Mouse (Mus musculus) bone marrow, adult 2 months (tissue): ENCODE measurements around the gene Inhbb.

Experiments
- CTCF ChIP-seq: fragments of 200-500 bp; IDR thresholded peaks from 2 replicates; pipeline ENCODE4 v1.5.1; 2011; ENCODE audit warnings: low read length, control low read depth; ENCODE audit not compliant: control insufficient read depth, insufficient read depth
- POLR2A ChIP-seq: fragments of 200-500 bp; IDR thresholded peaks from 2 replicates; pipeline ENCODE4 v1.6.1; 2011; ENCODE audit warnings: low read depth, mild to moderate bottlenecking, control low read depth, low read length, borderline replicate concordance; ENCODE audit not compliant: control insufficient read depth

DNA sequence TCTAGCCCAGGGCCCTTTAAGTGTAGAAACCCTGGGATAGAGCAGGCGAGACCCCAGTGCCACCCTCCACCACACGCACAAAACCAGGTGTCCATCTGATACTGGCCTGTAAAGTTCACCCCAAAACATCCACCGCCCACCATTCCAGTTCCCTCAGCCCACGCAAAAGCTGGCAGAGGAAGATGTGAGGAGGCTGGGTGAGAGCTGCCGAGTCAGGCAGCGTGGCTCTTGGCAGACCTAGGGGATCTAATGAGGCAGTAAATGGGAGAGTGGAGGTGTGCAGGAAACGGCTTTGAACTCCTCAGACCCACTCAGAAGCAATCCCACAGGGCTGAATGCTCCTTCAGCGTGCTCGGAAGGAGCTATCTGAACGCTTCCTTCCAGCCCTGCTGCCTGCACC lies 29.4 kb upstream of the Inhbb start:
- TF ChIP-seq CTCF (no peak), POLR2A (no peak)
